Mouse (Mus musculus): ENCODE data around the gene Zc3h7b.

- TF ChIP-seq CTCF (IDR thresholded peaks at IDR 0.05) (no peak), POLR2A (IDR thresholded peaks at IDR 0.05; ENCODE audit: insufficient read depth, low read depth, low read length) (no peak)
Measured at GRCm38 (mm10) chr15:81722361-81722760, 22.5 kb upstream of the Zc3h7b start.

Data from heart, adult 2 months (tissue).